Mouse (Mus musculus): ENCODE measurements around the gene Gtf3c2.

DNA sequence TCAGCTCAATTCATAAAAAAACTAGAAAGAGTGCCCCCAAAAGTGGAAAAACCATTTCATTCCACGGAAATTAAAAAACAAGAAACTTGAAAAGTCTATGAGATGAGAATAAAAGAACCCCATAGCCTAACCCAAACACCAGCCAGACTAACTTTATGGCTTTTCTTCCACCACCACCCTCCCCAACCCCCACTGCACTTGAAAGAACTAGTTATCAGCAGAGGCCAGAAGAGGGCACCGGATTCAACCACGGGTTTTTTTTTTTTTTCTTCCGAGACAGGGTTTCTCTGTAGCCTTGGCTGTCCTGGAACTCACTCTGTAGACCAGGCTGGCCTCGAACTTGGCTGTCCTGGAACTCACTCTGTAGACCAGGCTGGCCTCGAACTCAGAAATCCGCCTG lies 38.4 kb upstream of the Gtf3c2 start:
- TF ChIP-seq POLR2A (IDR thresholded peaks at IDR 0.05; ENCODE audit: low read depth, low read length) (no peak), CTCF (IDR thresholded peaks at IDR 0.05; ENCODE audit: borderline replicate concordance, insufficient read depth, low read length) (no peak)

Measured in embryonic fibroblast, embryonic 13.5 days (primary cell).